Mouse (Mus musculus) midbrain, embryonic 11.5 days (tissue): ENCODE measurements at regions not wholly inside any gene's neighbourhood (a gene's known extent, or its start where the extent isn't known, plus 50 kb on each side); places are given as distances from the start of the nearest gene placed in this dataset.
"Not testable (repeated sequence)": the region's sequence is repeated elsewhere in the genome, so short reads cannot be mapped to it uniquely, and the experiment has no call there.

Experiments
- ATAC-seq: fragments of 200-750 bp; cut with Nextera tagmentation; 2 replicates; pipeline ENCODE4 v1.8.0; 2017; ENCODE audit warnings: moderate TSS enrichment, moderate library complexity; ENCODE audit not compliant: low FRiP score
- DNase-seq: peaks from one replicate; pipeline ENCODE4 v3.0.0; 2015; ENCODE audit warnings: low spot score; ENCODE audit errors: missing footprints
- H3K27ac ChIP-seq: fragments of 300-500 bp; sonication (generic); 2 replicates; pipeline ENCODE4 v1.5.1; 2014; ENCODE audit warnings: low read depth, low read length
- H3K27me3 ChIP-seq: fragments of 300-500 bp; sonication (generic); 2 replicates; pipeline ENCODE4 v1.6.1; 2014; ENCODE audit warnings: mild to moderate bottlenecking, low read length, moderate library complexity, mixed read lengths; ENCODE audit not compliant: control insufficient read depth, insufficient read depth
- H3K36me3 ChIP-seq: fragments of 300-500 bp; sonication (generic); 2 replicates; pipeline ENCODE4 v1.6.1; 2014; ENCODE audit warnings: mild to moderate bottlenecking, low read length, moderate library complexity, mixed read lengths; ENCODE audit not compliant: control insufficient read depth, insufficient read depth
- H3K4me1 ChIP-seq: fragments of 300-500 bp; sonication (generic); 2 replicates; pipeline ENCODE4 v1.6.1; 2014; ENCODE audit warnings: low read length; ENCODE audit not compliant: control insufficient read depth, insufficient read depth
- H3K4me2 ChIP-seq: fragments of 300-500 bp; sonication (generic); 2 replicates; pipeline ENCODE4 v1.6.1; 2014; ENCODE audit warnings: mild to moderate bottlenecking, moderate library complexity
- H3K4me3 ChIP-seq: fragments of 300-500 bp; sonication (generic); 2 replicates; pipeline ENCODE4 v1.5.1; 2014; ENCODE audit warnings: low read depth, low read length
- H3K9ac ChIP-seq: fragments of 300-500 bp; sonication (generic); 2 replicates; pipeline ENCODE4 v1.6.1; 2014; ENCODE audit warnings: low read length
- H3K9me3 ChIP-seq: fragments of 300-500 bp; sonication (generic); 2 replicates; pipeline ENCODE4 v1.6.1; 2016; ENCODE audit warnings: low read length; ENCODE audit not compliant: control insufficient read depth
- WGBS: fragments of 180-500 bp; shearing (Covaris S2); extraction: QIAGEN DNeasy Blood & Tissue Kit; methylation state at CpG from one replicate; pipeline ENCODE4 v1.1.7; 2014; 5-methylcytosine and 5-hydroxymethylcytosine counted together

DNA sequence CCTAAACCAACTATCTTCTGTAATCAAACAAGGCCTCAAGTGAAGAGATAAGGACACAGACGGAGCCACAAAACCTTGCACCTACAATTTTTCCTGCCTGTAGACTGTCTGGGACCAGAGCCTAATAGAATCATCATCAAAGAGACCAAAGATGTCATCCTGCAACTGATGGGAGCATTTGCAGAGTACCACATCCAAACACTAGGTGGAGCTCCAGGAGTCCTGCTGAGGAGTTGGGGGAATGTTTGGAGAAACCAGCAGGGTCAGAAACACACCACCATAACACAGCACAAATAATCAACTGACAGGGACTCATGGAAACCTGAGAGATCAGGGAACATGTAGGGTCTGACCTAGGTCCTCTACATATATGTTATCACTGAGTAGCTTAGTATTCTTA, 160.9 kb downstream of the Gm6760 start:
- no peaks in the 10 kb centered on the region for H3K9me3 ChIP-seq
- no peaks in the 10 kb centered on the region for H3K27me3 ChIP-seq
- H3K9ac ChIP-seq, result no peak overlapping the region
- no peak overlapping the region for H3K27ac ChIP-seq
- H3K4me1 ChIP-seq, result no peaks in the 10 kb centered on the region
- H3K4me2 ChIP-seq, result no peak overlapping the region
- no peak for DNase-seq
- H3K36me3 ChIP-seq, result no peaks in the 10 kb centered on the region
- WGBS, result 14% methylated on average over 1 of the region's 1 CpGs
- no peak overlapping the region for H3K4me3 ChIP-seq
- ATAC-seq, result no peak

DNA sequence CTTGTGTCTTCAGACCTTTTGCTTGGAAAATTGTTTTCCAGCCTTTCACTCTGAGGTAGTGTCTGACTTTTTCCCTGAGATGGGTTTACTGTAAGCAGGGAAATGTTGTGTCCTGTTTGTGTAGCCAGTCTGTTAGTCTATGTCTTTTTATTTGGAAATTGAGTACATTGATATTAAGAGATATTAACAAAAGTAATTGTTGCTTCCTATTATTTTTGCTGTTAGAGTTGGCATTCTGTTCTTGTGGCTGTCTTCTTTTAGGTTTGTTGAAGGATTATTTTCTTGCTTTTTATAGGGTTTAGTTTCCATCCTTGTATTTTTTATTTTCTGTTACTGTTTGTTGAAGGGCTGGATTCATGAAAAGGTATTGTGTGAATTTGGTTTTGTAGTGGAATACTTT, 179.6 kb downstream of the Gm6760 start:
- DNase-seq, result peak; percentile 84
- not testable (repeated sequence) for H3K9me3 ChIP-seq, H3K36me3 ChIP-seq, H3K27ac ChIP-seq, ATAC-seq, H3K4me1 ChIP-seq, H3K4me3 ChIP-seq, H3K27me3 ChIP-seq, H3K9ac ChIP-seq, H3K4me2 ChIP-seq
